Mouse (Mus musculus): Measurements from ENCODE around the gene Gzmm. TPM values are rescaled to one million over a fixed set of nuclear protein-coding genes. Genes with fewer than 3 reads are reported as not detected.

Gzmm gene
- polyA plus RNA-seq, 2 experiments: 0.66 to 1.1 TPM

DNA sequence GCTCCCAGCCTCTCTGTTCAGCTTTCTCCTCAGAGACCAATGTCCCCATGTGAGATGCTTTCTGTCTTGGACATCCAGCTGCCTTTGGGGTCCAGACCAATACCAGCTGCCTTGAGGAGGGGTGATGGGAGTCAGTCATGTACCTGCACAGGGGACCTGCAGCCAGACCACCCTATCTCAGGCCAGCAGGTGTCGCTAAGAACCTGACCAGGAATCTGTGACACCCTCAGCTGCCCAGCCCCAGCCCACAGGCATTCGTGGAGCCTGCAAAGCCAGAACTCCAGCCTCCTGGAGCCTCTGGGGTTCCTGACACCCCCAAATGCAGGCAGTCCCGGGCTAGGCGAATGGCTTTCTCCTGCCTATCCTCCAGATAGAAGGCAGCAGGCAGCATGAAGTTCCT, 30.0 kb upstream of the Gzmm start:
- Histone ChIP-seq H3K27me3 (ENCODE audit: control insufficient read depth, insufficient read depth, low read length) (no peaks in the 10 kb centered on the region), H3K36me3 (ENCODE audit: control insufficient read depth, insufficient read depth, low read length) (no peaks in the 10 kb centered on the region), H3K4me1 (ENCODE audit: control insufficient read depth, insufficient read depth, low read length) (no peaks in the 10 kb centered on the region), H3K4me2 (replicated peaks; ENCODE audit: low read depth, low read length, severe bottlenecking) (no peak overlapping the region), H3K9ac (ENCODE audit: low read depth, low read length, severe bottlenecking) (no peak overlapping the region), H3K27ac (replicated peaks; ENCODE audit: low read depth, low read length) (no peak overlapping the region), H3K4me3 (replicated peaks; ENCODE audit: low read length) (no peak overlapping the region), H3K9me3 (ENCODE audit: control insufficient read depth, low read length) (no peaks in the 10 kb centered on the region)
- no peak for TF ChIP-seq POLR2A (IDR thresholded peaks at IDR 0.05; ENCODE audit: borderline replicate concordance, extremely low read depth, insufficient read depth, insufficient read length)
- ATAC-seq (ENCODE audit: low FRiP score, low read depth): no peak
- DNase-seq (ENCODE audit: low spot score): no peak
- WGBS: 12% methylated on average over 4 of the region's 4 CpGs

DNA sequence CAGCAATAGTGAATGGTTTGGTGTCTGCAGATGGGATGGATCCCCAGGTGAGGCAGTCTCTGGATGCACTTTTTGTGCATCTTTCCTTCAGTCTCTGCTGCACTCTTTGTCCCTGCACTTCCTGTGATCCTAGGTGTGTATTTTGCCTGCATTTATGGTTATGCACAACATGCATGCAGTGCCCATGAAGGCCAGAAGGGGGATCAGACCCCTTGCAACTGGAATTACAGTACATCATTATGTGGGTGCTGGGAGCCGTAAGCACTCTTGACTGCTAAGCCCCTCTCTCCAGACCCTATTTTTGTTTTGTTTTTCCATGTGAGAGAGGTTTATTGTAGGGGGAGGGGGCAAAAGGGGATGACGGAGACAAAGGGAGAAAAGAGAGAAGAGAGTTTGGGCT, 28.5 kb upstream of the Gzmm start:
- no peaks in the 10 kb centered on the region for H3K4me1 ChIP-seq (ENCODE audit: control insufficient read depth, insufficient read depth, low read length)
- ATAC-seq (ENCODE audit: low FRiP score, low read depth) (no peak), DNase-seq (ENCODE audit: low spot score) (no peak)
- no peaks in the 10 kb centered on the region for H3K27me3 ChIP-seq (ENCODE audit: control insufficient read depth, insufficient read depth, low read length)
- no peaks in the 10 kb centered on the region for H3K36me3 ChIP-seq (ENCODE audit: control insufficient read depth, insufficient read depth, low read length)
- no peak overlapping the region for H3K9ac ChIP-seq (ENCODE audit: low read depth, low read length, severe bottlenecking)
- 68% methylated on average over 2 of the region's 2 CpGs for WGBS
- no peak for TF ChIP-seq POLR2A (IDR thresholded peaks at IDR 0.05; ENCODE audit: borderline replicate concordance, extremely low read depth, insufficient read depth, insufficient read length)
- no peaks in the 10 kb centered on the region for H3K9me3 ChIP-seq (ENCODE audit: control insufficient read depth, low read length)
- no peak overlapping the region for H3K4me2 ChIP-seq (replicated peaks; ENCODE audit: low read depth, low read length, severe bottlenecking)
- no peak overlapping the region for H3K27ac ChIP-seq (replicated peaks; ENCODE audit: low read depth, low read length)
- H3K4me3 ChIP-seq (replicated peaks; ENCODE audit: low read length): no peak overlapping the region

DNA sequence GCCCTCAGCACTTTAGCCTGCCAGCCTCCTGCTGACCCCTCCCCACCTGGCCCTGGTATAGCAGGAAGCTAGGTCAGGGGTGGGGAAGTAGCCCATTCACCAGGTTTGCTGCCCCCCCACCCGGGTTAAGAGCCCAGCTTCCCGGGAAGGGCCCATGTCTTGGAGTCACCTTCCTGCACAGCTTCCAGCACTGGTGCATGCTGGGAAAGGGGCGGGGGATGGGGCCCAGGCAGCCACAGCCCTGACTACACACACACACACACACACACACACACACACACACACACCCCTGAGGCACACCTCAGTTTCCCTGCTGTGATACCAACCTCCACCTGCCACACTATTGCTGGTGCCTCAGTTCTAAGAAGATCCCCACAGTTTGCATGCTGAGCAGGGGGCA, 27.0 kb upstream of the Gzmm start:
- no peaks in the 10 kb centered on the region for H3K4me1 ChIP-seq (ENCODE audit: control insufficient read depth, insufficient read depth, low read length)

DNA sequence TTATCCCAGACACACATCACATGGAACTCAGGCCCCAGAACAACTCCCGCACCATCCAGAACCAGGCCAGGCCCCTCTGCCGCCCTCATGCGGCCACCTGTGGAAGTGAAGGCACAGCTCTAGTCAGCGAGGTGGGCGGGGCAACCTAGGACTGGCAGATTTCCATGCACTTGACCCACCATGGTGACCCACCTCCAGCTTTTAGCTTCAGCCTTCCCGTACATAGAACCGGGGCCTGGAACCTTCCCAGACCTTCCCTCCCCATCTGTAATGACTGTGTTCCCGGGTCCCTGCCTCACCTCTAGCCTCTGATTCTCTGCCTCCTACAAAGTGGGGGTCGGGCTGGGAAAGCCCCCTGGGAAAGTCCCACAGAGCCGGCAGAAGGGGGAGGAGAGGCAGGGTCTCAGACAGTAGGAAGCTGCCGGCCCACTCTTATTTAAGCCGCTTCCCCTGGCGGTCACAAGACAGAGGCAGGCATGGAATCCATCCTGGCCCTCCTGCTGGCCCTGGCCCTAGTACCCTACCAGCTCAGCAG, 24.6 kb upstream of the Gzmm start, which contains the start of gene Madcam1:
Madcam1 (plus strand) TSS at position 429 of the 535 bp plus-strand sequence.
- no peak within 1 kb of the TSS for H3K27ac ChIP-seq (replicated peaks; ENCODE audit: low read depth, low read length)
- no peak for ATAC-seq (ENCODE audit: low FRiP score, low read depth)

More for the DNA sequence above, 27.0 kb upstream of the Gzmm start:
- no peak overlapping the region for H3K9ac ChIP-seq (ENCODE audit: low read depth, low read length, severe bottlenecking)
- DNase-seq (ENCODE audit: low spot score) (no peak), ATAC-seq (ENCODE audit: low FRiP score, low read depth) (no peak)
- TF ChIP-seq POLR2A (IDR thresholded peaks at IDR 0.05; ENCODE audit: borderline replicate concordance, extremely low read depth, insufficient read depth, insufficient read length): no peak
- no peak overlapping the region for H3K4me2 ChIP-seq (replicated peaks; ENCODE audit: low read depth, low read length, severe bottlenecking)
- no peaks in the 10 kb centered on the region for H3K27me3 ChIP-seq (ENCODE audit: control insufficient read depth, insufficient read depth, low read length)
- no peak overlapping the region for H3K4me3 ChIP-seq (replicated peaks; ENCODE audit: low read length)
- no peaks in the 10 kb centered on the region for H3K9me3 ChIP-seq (ENCODE audit: control insufficient read depth, low read length)
- H3K27ac ChIP-seq (replicated peaks; ENCODE audit: low read depth, low read length): no peak overlapping the region
- H3K36me3 ChIP-seq (ENCODE audit: control insufficient read depth, insufficient read depth, low read length): no peaks in the 10 kb centered on the region
- 34% methylated on average over 3 of the region's 3 CpGs for WGBS

DNA sequence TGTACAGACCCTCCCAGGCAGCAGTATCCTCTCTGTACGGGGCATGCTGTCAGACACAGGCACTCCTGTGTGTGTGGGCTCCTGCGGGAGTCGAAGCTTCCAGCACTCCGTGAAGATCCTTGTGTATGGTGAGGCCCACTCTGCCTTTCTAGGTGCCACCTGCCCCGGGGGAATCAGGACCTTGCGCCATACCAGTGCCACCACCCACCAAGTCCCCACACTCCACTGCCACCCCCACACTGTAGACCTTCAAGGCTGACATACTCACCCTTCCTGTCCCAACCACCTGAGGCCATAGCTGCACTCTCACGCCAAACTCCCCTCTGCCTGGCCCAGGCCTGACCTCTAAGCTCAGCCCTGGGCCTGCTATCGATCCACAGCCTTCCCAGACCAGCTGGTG, 23.8 kb upstream of the Gzmm start:
- peaks cover under 1% of the 10 kb centered on the region; the same call in 1 of the 2 replicates for H3K4me1 ChIP-seq (ENCODE audit: control insufficient read depth, insufficient read depth, low read length)
- H3K27ac ChIP-seq (replicated peaks; ENCODE audit: low read depth, low read length): no peak overlapping the region
- DNase-seq (ENCODE audit: low spot score): no peak
- no peaks in the 10 kb centered on the region for H3K27me3 ChIP-seq (ENCODE audit: control insufficient read depth, insufficient read depth, low read length)
- no peak overlapping the region for H3K4me3 ChIP-seq (replicated peaks; ENCODE audit: low read length)
- ATAC-seq (ENCODE audit: low FRiP score, low read depth): no peak
- no peak overlapping the region for H3K9ac ChIP-seq (ENCODE audit: low read depth, low read length, severe bottlenecking)
- H3K4me2 ChIP-seq (replicated peaks; ENCODE audit: low read depth, low read length, severe bottlenecking): no peak overlapping the region
- TF ChIP-seq POLR2A (IDR thresholded peaks at IDR 0.05; ENCODE audit: borderline replicate concordance, extremely low read depth, insufficient read depth, insufficient read length): no peak
- H3K9me3 ChIP-seq (ENCODE audit: control insufficient read depth, low read length): no peaks in the 10 kb centered on the region
- H3K36me3 ChIP-seq (ENCODE audit: control insufficient read depth, insufficient read depth, low read length): no peaks in the 10 kb centered on the region
- WGBS: 88% methylated on average over 7 of the region's 8 CpGs

More for the DNA sequence above, 24.6 kb upstream of the Gzmm start, which contains the start of gene Madcam1:
- Histone ChIP-seq H3K4me2 (replicated peaks; ENCODE audit: low read depth, low read length, severe bottlenecking) (no peak within 1 kb of the TSS), H3K9ac (ENCODE audit: low read depth, low read length, severe bottlenecking) (no peak within 1 kb of the TSS), H3K9me3 (ENCODE audit: control insufficient read depth, low read length) (no peaks in the 10 kb centered on the region), H3K4me1 (ENCODE audit: control insufficient read depth, insufficient read depth, low read length) (no peaks in the 10 kb centered on the region), H3K27me3 (ENCODE audit: control insufficient read depth, insufficient read depth, low read length) (no peaks in the 10 kb centered on the region), H3K36me3 (ENCODE audit: control insufficient read depth, insufficient read depth, low read length) (no peaks in the 10 kb centered on the region), H3K4me3 (replicated peaks; ENCODE audit: low read length) (no peak within 1 kb of the TSS)
- WGBS: 13% methylated on average over 13 of the region's 13 CpGs
- DNase-seq (ENCODE audit: low spot score): peak; percentile 64
- TF ChIP-seq POLR2A (IDR thresholded peaks at IDR 0.05; ENCODE audit: borderline replicate concordance, extremely low read depth, insufficient read depth, insufficient read length): no peak

Data from limb, embryonic 14.5 days (tissue).